Mouse (Mus musculus): ENCODE data around the gene Fkbpl.

- TF ChIP-seq CTCF (IDR thresholded peaks at IDR 0.05; ENCODE audit: insufficient read depth, low read length): no peak
- TF ChIP-seq POLR2A (IDR thresholded peaks at IDR 0.05; ENCODE audit: borderline replicate concordance, extremely low read depth, low read depth, low read length): no peak
Measured at GRCm38 (mm10) chr17:34627943-34628643, 16.5 kb upstream of the Fkbpl start, which contains the start of gene Ppt2.
